Mouse (Mus musculus) adrenal gland, adult (tissue): ENCODE results near the gene Gli2.
A peak's percentile ranks its signal among the peaks of the same experiment; 100 is the strongest.

Source experiments
- DNase-seq, 2 experiments: peaks; one replicate each; pipeline ENCODE4 v3.0.0; 2022 to 2023; ENCODE audit warnings: low spot score in 1 of 2; ENCODE audit not compliant: inconsistent age in 2 of 2

Gene Gli2

DNA sequence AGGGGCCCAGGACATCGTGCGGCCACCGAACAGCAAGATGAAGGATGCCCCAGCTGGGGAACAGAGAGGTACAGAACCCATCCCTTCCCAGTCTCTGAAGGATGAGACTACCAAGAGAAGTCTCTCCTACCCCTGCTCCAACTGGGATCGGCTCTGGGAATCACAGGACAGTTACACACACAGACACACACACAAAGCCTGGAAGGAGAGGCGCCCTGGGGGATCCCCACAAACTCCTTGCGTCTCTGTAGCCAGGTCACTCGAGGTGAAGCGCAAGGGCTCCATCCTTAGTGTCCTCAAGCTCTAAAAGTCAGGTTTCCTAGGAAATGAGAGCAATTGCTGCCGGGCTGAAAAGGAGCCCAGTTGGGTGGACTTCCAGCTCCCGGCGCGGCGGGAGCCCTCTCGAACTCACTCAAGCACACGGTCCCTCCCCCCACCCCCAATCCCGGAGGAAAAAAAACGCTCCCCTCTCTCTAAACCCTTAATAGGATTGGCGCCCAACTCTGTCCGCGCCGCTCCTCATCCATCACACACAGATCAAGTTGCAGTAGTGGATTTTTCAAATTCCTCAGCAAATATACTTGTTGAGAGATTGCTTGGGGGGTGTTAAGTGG, 1.4 kb downstream of the Gli2 start:
- DNase-seq = peak in 1 of 2 experiments; percentile 37

DNA sequence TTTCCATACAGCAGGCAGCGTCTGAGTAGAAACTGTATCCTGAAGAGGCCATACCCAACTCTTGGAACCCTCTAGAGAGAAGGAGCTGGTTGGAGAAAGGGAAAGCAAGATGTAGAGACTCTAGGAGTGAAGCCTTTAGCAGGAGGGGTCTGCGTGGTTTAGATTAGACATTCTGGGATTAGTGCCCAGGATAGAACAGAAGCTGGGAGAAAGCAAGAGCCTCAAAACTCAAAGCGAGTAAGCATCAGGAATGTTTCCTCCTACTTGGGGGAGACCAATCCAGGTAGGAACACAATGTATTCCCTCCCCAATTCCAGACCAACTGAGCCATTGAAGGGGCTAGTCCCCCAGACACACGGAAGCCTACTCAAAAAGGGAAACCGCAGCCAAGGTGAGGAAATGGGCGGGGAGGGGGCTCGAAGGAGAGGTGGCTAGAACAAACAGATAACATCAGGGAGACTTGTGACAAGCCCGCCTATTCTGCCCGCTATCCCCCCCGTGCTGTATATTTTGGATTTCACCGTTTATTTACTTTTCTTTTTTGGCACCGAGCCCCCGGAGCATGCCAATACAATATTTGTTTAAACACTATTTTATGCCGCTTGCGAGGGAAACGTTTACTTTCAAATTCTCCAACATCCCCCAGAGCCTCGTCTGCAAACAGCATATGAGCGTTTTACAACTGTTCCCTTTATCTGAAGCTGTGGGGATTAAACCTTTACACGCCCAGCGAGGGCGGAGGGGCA, 2.1 kb downstream of the Gli2 start:
- DNase-seq = no peak

DNA sequence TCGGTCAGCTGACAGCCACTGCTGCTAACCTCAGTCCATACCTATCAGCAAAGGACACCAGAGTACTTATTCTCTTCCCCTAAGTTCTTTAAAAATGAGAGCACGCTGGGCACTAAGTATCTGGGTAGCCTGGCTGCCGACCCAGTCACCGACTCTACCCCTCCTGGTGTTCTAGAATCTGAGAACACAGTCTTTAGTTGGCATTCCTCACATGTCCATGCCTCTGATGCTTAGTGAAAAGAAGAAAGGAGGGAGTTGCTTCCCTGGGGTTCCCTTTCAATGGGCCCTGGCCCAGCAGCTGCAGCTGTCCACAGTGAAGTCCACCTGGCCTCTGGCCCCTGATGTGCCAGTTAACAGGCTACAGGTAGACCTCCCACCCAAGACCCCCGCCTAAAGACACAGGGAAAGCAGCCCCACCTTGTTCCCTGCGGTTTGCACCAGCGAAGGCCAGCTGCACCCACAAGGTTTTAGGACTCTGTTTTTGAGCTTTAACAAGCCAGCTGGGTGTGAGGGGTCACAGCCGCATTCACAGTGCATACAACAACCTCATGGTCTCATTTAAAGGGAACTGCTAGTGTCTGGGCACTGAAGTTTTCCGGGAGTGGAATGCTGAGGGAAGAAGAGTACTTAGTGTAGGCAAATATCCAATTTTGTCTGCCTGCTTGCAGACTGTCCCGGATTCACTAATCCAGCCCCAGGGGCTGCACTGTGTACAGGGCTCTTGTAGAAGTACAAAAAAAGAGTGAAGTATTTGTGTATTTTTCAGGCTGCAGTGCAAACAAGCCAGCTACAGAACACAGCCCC, 3.4 kb downstream of the Gli2 start:
- no peak for DNase-seq

DNA sequence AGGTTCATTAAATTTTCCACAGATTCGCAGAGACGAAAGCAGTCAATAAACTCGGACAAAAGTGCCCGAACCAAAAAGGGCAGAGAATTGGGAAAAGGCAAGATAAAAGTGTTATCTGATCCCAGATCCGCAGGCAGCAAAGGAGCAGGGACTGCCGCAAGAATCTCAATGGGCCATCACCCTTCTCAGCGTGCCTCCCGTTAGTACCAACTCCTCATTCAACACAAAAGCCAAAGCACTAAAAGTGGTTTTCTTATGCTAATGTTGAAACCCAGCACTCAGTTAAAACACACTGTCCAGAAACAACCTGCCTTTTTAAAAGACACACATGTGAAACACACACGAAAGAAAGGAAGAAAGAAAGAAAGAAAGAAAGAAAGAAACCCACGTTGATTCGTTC, 4.4 kb downstream of the Gli2 start:
- no peak for DNase-seq

DNA sequence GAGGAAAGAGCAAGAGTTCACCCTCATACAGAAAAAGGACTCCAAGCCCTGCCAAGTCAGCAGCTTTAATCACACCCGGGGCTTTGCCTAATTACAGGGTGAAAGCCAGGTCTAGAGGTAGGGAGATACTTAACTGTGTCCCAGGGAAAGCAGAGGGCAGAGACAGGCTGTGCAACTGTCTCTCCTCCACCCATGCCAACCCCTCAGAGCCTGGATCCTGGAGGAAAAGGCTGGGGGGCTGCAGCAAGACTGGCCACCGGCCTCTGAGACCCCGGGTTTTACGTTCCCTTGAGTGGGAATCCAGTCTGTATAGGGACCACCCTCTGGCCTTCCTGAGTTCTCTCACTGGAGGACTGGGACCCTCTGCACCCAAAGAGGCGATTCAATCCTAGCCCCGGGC, 4.9 kb downstream of the Gli2 start:
- DNase-seq = no peak

DNA sequence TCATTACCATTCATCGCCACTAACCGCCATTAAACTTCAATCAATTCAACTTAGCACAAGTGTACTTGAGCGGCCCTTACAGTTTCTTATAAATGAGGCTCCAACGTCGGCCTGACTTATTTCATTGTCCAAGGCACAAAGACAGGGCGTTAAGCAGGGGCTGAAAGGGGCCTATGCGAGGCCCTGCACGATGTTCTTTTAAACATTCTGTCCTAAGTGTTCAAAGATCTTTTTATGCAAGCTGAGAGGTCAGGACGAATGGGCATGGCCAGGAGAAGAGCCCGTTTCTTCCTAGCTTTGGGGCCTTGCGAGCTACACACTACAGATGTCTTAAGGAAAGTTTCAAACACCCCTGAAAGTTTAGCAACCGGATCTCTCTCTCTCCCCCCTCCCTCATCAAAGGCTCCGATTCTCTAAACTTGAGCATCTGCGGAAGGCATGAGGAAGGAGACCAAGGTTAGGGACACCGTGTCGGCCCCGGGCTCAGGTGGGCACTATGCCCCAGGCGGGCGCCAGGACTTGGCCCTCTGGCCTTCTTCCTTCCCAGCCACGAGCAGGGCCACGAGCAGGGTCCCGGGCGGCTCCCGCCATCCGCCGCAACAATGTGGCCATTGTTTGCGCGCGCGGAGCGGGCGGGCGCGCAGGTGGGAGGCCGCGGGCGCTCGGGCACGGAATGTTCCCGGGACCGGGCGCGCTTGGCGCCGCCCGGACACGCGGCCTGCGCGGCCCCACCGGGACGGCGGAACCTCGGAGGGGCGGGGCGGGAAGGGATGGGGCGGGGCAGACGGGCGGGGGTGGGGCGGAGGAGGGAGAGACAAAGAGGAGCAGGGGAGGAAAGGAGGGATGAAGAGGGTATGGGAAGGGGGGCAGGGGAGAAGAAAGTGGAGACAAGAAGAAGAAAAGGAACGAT, 5.7 kb downstream of the Gli2 start:
- DNase-seq = peak; percentile 45 to 74

DNA sequence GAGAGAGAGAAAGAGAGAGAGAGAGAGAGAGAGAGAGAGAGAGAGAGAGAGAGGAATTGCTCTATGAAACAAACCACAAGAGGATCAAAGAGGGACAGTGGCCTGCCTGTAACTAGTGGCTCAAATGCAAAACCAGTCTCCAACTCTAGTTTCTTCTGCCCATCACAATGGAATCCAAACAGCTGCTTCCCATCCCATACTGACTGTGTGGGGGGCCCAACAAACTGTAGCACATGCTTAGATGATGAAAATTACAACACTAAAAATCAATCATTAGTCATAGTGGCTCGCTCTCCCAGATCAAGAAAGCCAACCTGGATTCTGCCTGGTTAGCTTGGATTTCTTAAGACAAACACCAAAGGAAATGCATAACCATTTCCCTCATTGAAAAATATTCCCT, 15.0 kb downstream of the Gli2 start:
- DNase-seq = no peak

DNA sequence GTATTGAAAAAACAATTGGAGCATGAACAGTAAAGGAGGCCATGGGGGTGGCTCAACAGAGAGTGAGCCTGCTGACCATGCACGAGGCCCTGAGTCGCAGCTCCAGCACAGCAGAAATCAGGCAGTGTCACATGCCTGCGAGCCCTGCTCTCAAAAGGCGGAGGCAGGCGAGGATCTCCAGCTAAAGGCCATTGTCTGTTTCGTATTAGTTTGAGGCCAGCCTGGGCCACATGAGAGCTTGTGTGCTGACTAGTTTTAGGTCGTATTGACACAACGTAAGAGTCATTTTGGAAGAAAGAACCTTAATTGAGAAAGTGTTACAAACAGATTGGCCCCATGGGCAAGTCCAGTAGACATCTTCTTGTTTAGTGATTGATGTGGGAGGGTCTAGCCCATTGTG, 17.5 kb downstream of the Gli2 start:
- DNase-seq = no peak

DNA sequence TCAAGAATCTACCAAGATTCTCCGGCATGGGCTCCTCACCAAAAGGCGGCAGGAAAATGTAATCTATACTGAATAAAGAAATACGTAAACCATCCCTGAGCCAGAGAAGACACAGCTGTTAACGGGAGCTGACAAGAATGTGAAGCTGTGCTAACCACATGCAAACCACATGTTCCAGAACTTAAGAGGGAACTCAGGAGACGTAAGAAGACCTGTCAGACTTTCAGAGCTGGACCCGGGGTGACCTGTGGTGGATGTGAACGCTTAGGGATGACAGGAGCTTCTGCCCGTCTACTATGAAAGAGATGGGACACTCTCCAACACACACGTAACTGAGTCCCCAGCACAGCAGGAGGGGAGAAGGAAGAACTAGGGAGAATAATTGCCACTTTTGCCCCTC, 18.1 kb downstream of the Gli2 start:
- DNase-seq = no peak

DNA sequence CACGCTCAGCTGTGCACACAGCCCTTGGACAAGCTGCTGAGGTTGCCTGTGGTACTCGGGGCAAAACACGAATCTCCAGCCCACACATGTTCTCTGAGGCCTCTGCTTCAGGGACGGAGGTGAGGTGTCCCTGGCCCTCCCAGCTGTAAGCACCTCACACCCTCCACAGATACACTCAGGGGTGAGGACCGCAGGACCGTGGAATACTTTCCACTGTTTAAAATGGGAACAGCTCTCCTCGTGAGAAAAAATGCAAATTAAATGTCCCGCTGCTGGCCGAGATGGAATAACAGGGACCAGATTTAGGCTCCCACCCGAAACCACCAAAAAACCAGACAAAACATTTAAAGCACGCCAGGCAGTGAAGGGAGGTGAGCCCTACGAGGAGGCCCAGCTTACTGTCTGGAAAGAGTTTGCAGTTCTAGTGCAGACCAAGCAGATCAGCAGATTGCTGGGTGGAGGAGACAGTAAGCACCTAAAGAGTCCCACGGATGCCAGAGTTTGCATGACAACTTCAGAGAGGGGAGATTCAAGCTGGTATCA, 19.2 kb downstream of the Gli2 start:
- no peak for DNase-seq

DNA sequence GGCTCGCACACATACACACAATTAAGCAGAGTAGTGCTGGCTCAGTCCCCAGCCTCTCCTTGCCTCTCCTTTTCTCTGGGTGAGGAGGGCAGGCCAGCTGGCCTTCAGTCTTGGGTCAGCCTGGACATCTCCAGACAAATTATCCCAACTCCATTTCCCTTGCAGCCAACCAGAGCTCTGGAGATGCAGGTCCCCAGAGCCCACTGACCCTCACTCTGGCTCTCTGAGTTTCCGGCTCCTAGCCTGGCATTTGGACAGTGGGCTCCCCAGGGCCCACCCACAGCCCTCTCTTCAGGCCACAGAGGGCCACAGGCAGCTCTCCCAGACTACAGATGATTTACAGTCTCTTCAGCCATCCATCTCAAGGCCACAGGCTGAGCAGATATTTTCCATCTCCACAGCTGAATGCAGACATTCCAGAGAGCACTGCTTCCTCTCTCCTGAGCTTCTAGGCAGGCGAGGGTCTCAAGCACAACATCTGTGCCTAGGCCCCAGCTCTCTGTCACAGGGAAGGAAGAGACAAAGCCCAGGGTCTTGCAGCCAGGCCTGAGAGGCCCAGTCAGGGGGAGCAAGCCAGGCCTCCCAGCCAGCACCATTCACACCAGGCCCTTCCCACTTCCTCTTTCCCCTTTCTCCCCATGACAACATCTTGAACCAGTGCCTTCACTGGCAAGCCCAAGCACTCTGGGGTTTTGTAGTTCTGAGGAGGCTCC, 19.8 kb downstream of the Gli2 start:
- peak; percentile 60 to 86 for DNase-seq

DNA sequence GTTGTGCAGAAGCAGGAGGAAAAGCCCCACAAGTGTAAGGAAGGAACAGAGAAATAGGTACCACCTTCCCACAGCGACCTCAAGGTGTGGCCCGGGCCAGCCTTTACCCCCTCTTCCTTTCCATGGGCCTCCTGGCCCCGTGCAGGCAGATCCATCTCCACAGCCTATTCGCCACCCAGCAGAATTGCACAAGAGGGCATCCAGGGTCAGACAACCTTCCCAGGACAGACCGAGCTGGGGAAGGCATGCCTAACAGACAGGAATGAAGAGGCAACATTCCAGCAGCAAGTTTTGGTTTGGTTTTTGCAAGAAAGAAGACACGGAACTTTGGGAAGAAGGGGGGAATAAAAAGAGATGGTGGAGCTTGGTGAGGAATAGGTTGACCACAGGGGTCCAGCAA, 22.2 kb downstream of the Gli2 start:
- DNase-seq = peak in 1 of 2 experiments; percentile 54

DNA sequence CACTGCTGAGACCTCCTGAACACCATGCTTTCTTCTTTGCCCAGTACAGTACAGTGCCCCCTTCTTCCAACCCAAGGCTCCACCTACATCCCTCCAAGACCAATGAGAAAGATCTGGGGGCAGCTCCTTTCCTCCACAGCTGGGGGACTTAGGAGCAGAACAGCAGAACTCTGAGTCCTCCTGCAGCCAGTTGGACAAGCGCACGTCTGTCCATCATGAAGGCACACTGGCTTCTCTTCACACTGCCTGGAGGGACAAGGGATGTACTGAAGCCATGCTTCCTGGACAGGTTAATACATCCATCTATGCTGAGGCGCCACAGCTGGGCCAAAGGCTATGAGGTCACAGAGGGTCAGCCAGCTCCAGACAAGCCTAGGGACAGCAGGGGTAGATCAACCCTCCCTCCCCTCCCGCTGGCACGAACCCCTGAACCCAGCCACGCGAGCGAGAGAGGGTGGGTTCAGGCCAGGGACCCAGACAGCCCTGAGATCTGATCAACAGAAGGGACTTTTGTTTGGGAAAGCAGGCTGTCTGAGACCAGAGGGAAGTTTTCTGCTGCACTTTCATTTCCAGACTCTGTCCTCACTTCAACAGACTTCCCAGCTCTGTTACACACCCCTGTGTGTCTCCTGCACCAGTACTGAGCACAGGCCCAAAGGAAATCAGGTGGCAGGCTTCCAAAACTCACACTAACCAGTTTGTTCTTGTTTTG, 27.6 kb downstream of the Gli2 start:
- no peak for DNase-seq

DNA sequence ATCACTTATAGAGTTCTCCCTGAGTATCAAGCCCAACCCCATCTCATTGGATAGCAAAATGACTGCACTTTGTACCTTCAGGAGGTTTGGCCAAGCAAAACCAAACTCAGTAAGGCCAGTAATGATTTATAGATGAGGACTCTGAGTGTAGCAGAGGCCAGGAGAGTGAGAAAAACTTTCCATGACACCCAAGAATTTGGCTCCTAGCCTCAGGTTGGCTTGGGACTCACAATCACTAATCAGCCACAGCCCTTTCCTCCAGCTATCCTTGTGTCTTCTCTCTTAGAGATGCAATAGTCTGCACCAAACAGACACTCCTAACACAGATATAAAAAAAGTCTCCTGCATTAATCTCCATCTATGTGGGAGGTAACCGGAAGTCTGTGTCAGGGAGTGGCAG, 31.1 kb downstream of the Gli2 start:
- DNase-seq = peak in 1 of 2 experiments; percentile 31

DNA sequence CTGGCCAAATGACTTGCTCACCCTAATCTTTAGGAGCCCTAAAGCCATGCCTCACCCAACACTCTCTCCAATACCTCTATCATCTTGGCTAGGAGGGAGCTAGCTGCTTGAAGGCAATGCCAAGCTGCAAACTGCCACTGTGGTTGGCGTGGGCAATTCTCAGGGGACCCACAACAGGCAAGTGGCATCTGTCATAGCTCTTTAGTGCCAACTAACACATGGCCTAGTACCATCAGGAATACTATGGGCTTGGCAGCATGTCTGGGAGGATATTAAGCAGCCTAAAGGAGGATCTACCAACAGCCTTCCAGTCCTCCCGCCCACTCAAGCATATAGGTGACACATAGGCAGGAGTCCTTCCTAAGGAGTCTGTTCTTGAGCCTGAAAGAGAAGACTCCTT, 33.3 kb downstream of the Gli2 start:
- no peak for DNase-seq

DNA sequence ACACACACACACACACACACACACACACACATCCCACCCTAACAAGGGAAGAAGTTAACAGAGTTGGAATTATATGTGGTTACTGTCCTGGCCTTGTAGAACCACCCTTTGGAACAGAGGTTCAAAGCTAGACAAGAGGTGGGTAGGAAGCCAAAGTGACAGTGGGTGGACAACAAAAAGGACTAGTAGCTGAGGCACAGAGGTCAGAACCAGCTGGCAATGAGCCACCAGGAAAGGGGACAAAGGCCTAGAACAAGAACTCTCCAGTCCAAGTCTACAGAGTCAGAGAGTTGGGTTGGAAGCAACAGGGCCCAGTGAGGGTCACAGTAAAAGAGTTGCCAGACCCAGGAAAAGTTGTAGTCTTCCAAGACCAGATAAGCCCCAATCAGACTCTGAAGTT, 34.4 kb downstream of the Gli2 start:
- no peak for DNase-seq

DNA sequence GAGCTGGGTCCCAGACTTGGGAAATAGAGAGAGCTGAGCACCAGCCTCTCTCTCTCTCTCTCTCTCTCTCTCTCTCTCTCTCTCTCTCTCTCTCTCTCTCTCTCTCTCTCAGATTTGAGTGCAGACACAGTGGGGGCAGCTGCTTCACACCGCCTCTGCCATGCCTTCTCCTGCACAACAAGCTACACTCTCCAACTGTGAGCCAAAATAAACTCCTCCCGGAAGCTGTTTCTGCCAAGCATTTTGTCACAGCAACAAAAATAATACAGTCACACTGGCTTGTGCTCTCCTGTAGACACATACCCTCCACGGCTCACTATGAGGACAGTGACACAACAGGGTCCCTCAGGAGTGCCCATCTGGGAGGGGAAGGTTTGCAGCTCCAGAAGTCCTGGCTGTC, 36.6 kb downstream of the Gli2 start:
- DNase-seq = no peak

DNA sequence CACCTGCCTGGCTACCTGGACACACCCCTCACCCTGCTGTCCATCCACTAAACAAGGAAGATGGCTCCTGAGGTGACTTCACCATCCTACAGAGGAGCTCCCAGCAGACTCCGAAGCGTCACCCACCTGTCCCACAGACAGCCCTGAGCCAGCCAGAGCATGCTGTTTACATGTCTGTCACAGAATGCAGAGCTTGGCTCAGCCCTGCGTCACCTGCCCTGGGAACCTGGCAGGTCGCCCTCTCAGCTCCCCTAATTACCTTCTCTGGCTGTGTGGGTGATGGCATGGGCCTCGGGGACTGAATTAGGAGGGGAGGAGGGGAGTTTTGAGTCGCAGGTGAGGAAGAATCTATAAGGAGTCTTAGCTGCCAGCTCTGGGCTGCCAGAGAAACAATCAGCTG, 38.3 kb downstream of the Gli2 start:
- no peak for DNase-seq

DNA sequence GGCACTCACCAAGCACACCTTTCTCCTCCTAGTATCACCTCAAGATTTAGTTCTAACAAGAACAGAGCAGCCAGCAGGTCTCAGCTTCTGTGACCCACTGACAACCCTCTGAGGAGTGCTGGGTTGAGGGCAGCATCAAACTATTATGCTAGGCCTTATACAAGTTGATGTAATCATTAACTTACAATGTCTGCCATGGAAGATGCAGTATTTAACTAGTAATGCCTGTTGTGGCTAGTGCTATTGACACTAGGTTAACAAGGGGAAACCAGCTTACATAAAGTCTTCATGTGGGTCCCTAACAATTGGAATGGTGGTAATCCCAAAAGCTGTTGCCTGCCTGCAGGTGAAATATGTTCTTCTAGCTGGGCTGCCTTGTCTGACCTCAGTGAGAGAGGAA, 44.5 kb downstream of the Gli2 start:
- no peak for DNase-seq
